Mouse (Mus musculus): ENCODE data around the gene Syt6. TPM values are rescaled to one million over a fixed set of nuclear protein-coding genes. Genes with fewer than 3 reads are reported as not detected.

Gene Syt6
- total and polyA plus RNA-seq, 3 experiments, result 0.38 TPM; not detected in 2

DNA sequence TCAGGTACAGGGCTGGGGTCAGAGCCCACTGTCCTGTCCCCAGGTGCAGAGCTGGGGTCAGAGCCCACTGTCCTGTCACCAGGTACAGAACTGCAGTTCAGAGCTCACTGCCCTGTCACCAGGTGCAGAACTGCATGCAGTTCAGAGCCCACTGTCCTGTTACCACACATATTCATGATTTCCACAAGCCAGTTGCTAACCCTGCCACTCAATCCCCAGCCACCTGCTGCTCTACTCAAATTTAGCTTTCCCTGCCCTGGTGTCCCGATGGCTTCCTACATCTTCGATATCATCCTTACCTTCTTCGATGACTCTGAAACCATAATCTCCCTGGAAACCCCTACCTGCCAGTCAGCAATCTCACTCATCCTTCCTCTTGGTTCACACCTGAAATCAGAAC is 88.4 kb downstream of the Syt6 start:
- DNase-seq (ENCODE audit: low spot score) (no peak), ATAC-seq (ENCODE audit: extremely low read depth, insufficient number of reproducible peaks, low FRiP score, poor library complexity, severe bottlenecking) (no peak)
- Histone ChIP-seq H3K4me1 (ENCODE audit: insufficient read depth, low read depth, low read length) (no peaks in the 10 kb centered on the region), H3K27me3 (ENCODE audit: insufficient read depth, low read length) (peaks cover 2% of the 10 kb centered on the region), H3K9me3 (replicated peaks) (no peaks in the 10 kb centered on the region), H3K36me3 (replicated peaks) (no peaks in the 10 kb centered on the region), H3K4me3 (ENCODE audit: low read depth, low read length) (no peak overlapping the region)
- no peak for TF ChIP-seq CTCF (IDR thresholded peaks at IDR 0.05; ENCODE audit: low read depth, low read length)

DNA sequence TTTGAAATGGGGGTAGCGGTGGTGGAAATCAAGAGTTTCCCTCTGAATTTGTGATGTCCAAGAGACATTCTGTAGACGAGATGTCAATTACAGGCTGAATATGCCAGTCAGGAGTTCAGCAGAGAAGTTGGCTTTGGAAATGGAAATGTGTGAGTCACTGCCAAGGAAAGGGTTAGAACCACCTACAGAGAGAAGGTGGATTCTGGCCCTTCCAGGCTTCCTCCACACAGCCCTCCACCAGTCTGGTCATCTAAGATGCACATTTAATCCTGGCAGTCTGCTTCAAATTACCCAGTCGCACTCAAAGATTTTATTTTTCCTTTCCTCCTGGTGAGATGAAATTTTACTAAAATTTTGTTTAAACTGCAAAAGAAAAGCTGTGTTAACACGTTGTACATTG is 97.1 kb downstream of the Syt6 start:
- no peaks in the 10 kb centered on the region for H3K36me3 ChIP-seq (replicated peaks)
- H3K27me3 ChIP-seq (ENCODE audit: insufficient read depth, low read length), result no peaks in the 10 kb centered on the region
- TF ChIP-seq CTCF (IDR thresholded peaks at IDR 0.05; ENCODE audit: low read depth, low read length), result no peak
- no peak for TF ChIP-seq TAL1 (conservative IDR thresholded peaks at IDR 0.05; ENCODE audit: low read depth, low read length)
- no peak for TF ChIP-seq GATA1 (IDR thresholded peaks at IDR 0.05; ENCODE audit: borderline replicate concordance, low read length)
- TF ChIP-seq POLR2AphosphoS5 (IDR thresholded peaks at IDR 0.05; ENCODE audit: insufficient replicate concordance, low read depth, low read length), result no peak
- no peak for TF ChIP-seq GATA2 (IDR thresholded peaks at IDR 0.05; ENCODE audit: borderline replicate concordance, low read depth, low read length)
- H3K4me1 ChIP-seq (ENCODE audit: insufficient read depth, low read depth, low read length), result no peaks in the 10 kb centered on the region
- no peaks in the 10 kb centered on the region for H3K9me3 ChIP-seq (replicated peaks)
- H3K4me3 ChIP-seq (ENCODE audit: low read depth, low read length), result no peak overlapping the region
- no peak for DNase-seq (ENCODE audit: low spot score)
- no peak for ATAC-seq (ENCODE audit: extremely low read depth, insufficient number of reproducible peaks, low FRiP score, poor library complexity, severe bottlenecking)

GRCm38 (mm10) chr3:103672716-103673115 is 97.7 kb downstream of the Syt6 start:
- no peaks in the 10 kb centered on the region; the same call in 1 of the 2 replicates for H3K27me3 ChIP-seq (ENCODE audit: insufficient read depth, low read length)
- H3K9me3 ChIP-seq (replicated peaks), result no peaks in the 10 kb centered on the region
- TF ChIP-seq CTCF (IDR thresholded peaks at IDR 0.05; ENCODE audit: low read depth, low read length) (no peak), POLR2AphosphoS5 (IDR thresholded peaks at IDR 0.05; ENCODE audit: insufficient replicate concordance, low read depth, low read length) (no peak), TAL1 (conservative IDR thresholded peaks at IDR 0.05; ENCODE audit: low read depth, low read length) (no peak), GATA2 (IDR thresholded peaks at IDR 0.05; ENCODE audit: borderline replicate concordance, low read depth, low read length) (no peak), GATA1 (IDR thresholded peaks at IDR 0.05; ENCODE audit: borderline replicate concordance, low read length) (no peak)
- no peak overlapping the region for H3K4me3 ChIP-seq (ENCODE audit: low read depth, low read length)
- no peaks in the 10 kb centered on the region for H3K4me1 ChIP-seq (ENCODE audit: insufficient read depth, low read depth, low read length)
- no peak for ATAC-seq (ENCODE audit: extremely low read depth, insufficient number of reproducible peaks, low FRiP score, poor library complexity, severe bottlenecking)
- no peak for DNase-seq (ENCODE audit: low spot score)
- H3K36me3 ChIP-seq (replicated peaks), result no peaks in the 10 kb centered on the region

DNA sequence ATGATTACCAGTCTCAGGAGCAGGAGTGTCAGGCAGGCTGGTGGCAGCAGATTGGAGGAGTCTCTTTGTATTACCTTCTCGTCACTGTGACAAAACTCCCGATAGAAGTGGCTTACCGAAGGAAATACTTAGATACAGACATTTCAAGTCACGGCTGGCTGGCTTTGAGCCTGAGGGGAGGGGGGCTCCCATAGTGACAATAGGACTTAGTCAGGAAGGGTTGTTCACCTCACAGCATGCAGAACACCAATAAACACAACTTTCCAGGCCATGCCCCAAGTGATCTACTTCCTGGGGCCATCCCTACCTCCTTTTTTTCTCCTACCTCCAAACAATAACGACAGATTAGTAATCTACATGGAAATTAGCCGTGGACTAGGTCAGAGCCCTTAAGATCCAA is 103.8 kb downstream of the Syt6 start:
- H3K4me1 ChIP-seq (ENCODE audit: insufficient read depth, low read depth, low read length), result no peaks in the 10 kb centered on the region
- peaks cover 15% of the 10 kb centered on the region for H3K27me3 ChIP-seq (ENCODE audit: insufficient read depth, low read length)
- H3K9me3 ChIP-seq (replicated peaks), result no peaks in the 10 kb centered on the region
- TF ChIP-seq GATA2 (IDR thresholded peaks at IDR 0.05; ENCODE audit: borderline replicate concordance, low read depth, low read length) (no peak), POLR2AphosphoS5 (IDR thresholded peaks at IDR 0.05; ENCODE audit: insufficient replicate concordance, low read depth, low read length) (no peak), CTCF (IDR thresholded peaks at IDR 0.05; ENCODE audit: low read depth, low read length) (no peak), TAL1 (conservative IDR thresholded peaks at IDR 0.05; ENCODE audit: low read depth, low read length) (no peak), GATA1 (IDR thresholded peaks at IDR 0.05; ENCODE audit: borderline replicate concordance, low read length) (no peak)
- H3K4me3 ChIP-seq (ENCODE audit: low read depth, low read length), result no peak overlapping the region
- no peak for ATAC-seq (ENCODE audit: extremely low read depth, insufficient number of reproducible peaks, low FRiP score, poor library complexity, severe bottlenecking)
- no peak for DNase-seq (ENCODE audit: low spot score)
- H3K36me3 ChIP-seq (replicated peaks), result no peaks in the 10 kb centered on the region

DNA sequence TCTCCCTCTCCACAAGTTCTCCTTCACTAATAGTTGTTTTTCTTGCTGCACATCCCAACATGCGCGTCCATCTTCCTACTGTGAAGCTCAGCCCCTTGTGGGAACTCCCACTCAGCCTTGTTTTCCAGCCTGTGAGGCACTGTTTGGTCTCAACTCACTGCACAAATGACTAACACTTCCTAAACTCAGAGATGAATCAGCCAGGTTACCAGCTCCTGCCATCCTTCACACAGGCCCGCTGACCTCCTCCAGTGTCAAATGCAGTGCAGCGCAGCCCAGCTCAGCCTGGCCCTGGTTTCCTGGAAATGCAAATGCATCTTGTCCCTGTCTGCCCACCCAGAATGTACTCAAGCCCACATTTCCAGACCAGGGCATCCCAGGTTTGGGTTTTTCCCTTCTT is 107.4 kb downstream of the Syt6 start:
- TF ChIP-seq GATA1 (IDR thresholded peaks at IDR 0.05; ENCODE audit: borderline replicate concordance, low read length), result no peak
- TF ChIP-seq CTCF (IDR thresholded peaks at IDR 0.05; ENCODE audit: low read depth, low read length), result no peak
- no peak for TF ChIP-seq GATA2 (IDR thresholded peaks at IDR 0.05; ENCODE audit: borderline replicate concordance, low read depth, low read length)
- no peak for TF ChIP-seq POLR2AphosphoS5 (IDR thresholded peaks at IDR 0.05; ENCODE audit: insufficient replicate concordance, low read depth, low read length)
- no peak for TF ChIP-seq TAL1 (conservative IDR thresholded peaks at IDR 0.05; ENCODE audit: low read depth, low read length)
- ATAC-seq (ENCODE audit: extremely low read depth, insufficient number of reproducible peaks, low FRiP score, poor library complexity, severe bottlenecking) (no peak), DNase-seq (ENCODE audit: low spot score) (no peak)
- Histone ChIP-seq H3K27me3 (ENCODE audit: insufficient read depth, low read length) (peaks cover 17% of the 10 kb centered on the region), H3K36me3 (replicated peaks) (no peaks in the 10 kb centered on the region), H3K9me3 (replicated peaks) (no peaks in the 10 kb centered on the region), H3K4me1 (ENCODE audit: insufficient read depth, low read depth, low read length) (no peaks in the 10 kb centered on the region), H3K4me3 (ENCODE audit: low read depth, low read length) (no peak overlapping the region)

GRCm38 (mm10) chr3:103683234-103683965 is 108.4 kb downstream of the Syt6 start:
- H3K9me3 ChIP-seq (replicated peaks), result no peaks in the 10 kb centered on the region
- peaks cover 17% of the 10 kb centered on the region for H3K27me3 ChIP-seq (ENCODE audit: insufficient read depth, low read length)
- H3K36me3 ChIP-seq (replicated peaks), result no peaks in the 10 kb centered on the region
- no peaks in the 10 kb centered on the region for H3K4me1 ChIP-seq (ENCODE audit: insufficient read depth, low read depth, low read length)
- no peak for ATAC-seq (ENCODE audit: extremely low read depth, insufficient number of reproducible peaks, low FRiP score, poor library complexity, severe bottlenecking)
- no peak for DNase-seq (ENCODE audit: low spot score)
- H3K4me3 ChIP-seq (ENCODE audit: low read depth, low read length), result no peak overlapping the region
- TF ChIP-seq TAL1 (conservative IDR thresholded peaks at IDR 0.05; ENCODE audit: low read depth, low read length) (no peak), POLR2AphosphoS5 (IDR thresholded peaks at IDR 0.05; ENCODE audit: insufficient replicate concordance, low read depth, low read length) (no peak), GATA1 (IDR thresholded peaks at IDR 0.05; ENCODE audit: borderline replicate concordance, low read length) (no peak), CTCF (IDR thresholded peaks at IDR 0.05; ENCODE audit: low read depth, low read length) (no peak), GATA2 (IDR thresholded peaks at IDR 0.05; ENCODE audit: borderline replicate concordance, low read depth, low read length) (no peak)

All from G1E (cell line).